Mouse (Mus musculus): ENCODE data around the gene Ms4a2.

Gene Ms4a2

GRCm38 (mm10) chr19:11589891-11590449 lies 33.5 kb downstream of the Ms4a2 start:
- no peak for DNase-seq (ENCODE audit: low read depth, low spot score)

DNA sequence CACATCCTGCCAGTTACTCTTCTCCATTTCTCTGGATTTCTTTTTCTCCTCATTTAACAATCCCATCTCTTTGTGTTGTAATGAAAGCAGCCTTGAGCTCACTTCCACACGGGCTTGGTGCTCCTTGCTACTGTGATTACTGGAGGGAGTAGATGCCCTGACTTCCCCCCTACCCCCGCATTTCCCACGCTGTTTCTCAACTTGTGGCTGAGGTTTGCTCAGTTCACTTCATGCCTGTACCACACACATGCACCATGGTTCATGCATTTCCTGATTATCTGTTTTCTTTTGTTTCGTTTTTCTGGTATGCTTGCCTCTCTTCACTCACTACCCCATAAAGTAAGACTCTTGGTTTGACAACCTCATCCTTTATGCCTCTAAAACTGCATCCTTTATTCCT lies 34.3 kb downstream of the Ms4a2 start:
- no peak for DNase-seq (ENCODE audit: low read depth, low spot score)

DNA sequence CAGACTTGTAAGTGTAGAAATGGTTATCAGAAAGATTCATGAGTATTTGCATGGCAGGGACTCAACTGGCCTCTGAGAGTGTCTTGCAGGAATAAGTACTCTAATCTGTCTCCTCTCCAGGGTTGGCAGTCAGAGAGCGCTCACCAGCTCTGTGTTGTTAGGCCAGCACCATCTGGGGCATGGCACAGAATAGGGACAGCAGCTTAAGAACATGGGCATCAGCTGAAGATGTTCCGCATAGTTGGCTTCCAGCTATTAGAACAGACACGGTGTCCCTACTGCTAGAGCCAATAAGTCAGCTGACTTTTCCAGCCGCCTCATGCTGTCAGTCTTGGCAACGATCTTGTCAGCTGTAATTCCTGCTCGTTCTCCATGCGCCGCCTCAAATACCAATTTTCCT lies 48.6 kb downstream of the Ms4a2 start:
- peak; percentile 8 for DNase-seq (ENCODE audit: low read depth, low spot score)

All from brain, embryonic 18.5 days (tissue).